Mouse (Mus musculus) v-Abl transformed pro-B cells (cell line): ENCODE data around the gene Senp1.

Experiments
- in situ Hi-C, 2 experiments: fragments of 400-800 bp; cut with MboI; formaldehyde crosslinking; loops; one replicate each; pipeline ENCODE4 v1.15.1; 2025; ENCODE audit not compliant: unreplicated experiment in 2 of 2

The Senp1 gene

DNA sequence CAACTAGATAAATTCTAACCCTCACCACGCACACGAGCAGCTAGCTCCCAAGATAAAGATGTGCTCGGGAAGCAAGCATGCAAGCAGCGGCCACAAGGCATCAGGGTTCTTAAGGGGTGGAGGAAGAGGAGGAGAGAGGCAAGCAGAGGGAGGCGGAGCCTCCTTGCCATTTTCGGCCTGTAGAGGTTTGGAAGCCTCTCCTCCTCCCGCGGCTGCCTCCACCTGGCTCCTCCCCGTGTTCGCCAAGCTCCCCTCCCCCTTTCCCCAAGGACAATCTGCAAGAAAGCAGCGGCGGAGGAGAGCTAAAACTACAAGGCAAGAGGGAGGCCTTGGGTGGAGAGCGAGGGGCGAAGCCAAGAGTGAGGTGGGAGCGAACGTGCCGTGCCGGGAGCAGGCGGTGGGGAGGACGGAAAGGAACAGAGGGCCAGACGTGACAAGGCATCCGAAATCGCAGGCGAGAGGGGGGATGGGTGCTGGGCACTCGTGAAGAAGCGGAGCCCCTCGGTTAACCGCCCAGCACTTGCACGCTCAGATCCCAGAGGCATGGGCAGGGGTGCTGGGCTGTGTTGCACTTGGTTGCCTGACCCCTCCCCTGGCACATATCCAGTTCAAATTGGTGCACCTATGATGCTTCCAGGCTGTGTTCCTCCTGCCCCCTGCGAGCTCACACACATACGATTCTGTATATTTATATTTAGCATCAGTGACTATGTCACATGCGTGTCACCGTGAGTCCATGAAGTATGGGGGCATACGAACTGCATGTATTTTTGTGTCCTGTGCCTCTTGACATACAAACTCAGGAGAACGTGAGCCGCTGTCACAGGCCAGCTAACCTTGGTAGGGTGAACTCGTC lies 15.0 kb upstream of the Senp1 start:
- in situ Hi-C loops, result no loop called here

- in situ Hi-C loops, result no loop called here
Measured at GRCm38 (mm10) chr15:98107703-98108296, 14.3 kb upstream of the Senp1 start.

GRCm38 (mm10) chr15:98107230-98107629 lies 13.7 kb upstream of the Senp1 start:
- in situ Hi-C loops, result no loop called here

DNA sequence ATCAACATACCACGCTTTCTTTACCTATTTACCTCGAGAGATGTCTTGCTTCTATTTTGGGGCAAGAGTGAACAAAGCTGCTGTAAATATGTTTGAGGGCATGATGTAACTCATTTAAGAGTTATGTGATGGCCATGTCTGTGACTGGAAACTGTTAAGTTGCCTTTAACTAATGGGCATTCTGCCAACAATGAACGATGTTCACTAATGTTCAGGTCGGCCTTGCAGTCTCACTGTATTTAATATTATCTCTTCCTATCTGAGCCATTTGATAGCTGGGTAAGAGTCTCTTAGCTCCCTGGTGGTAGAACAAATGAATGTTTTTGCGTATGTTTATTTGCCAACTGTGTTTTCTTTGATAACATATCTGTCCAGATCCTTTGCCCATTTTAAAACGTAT lies 13.0 kb upstream of the Senp1 start:
- in situ Hi-C loops, result no loop called here

- in situ Hi-C loops, result no loop called here
Measured at GRCm38 (mm10) chr15:98102401-98102800, 8.9 kb upstream of the Senp1 start.

- in situ Hi-C loops, result loop anchor here in 1 of 2 experiments (10.0 kb wide), 2 partner anchors 386 to 416 kb away; partner anchors contain the start of gene Lalba
Measured at GRCm38 (mm10) chr15:98098519-98098918, 5.0 kb upstream of the Senp1 start.

DNA sequence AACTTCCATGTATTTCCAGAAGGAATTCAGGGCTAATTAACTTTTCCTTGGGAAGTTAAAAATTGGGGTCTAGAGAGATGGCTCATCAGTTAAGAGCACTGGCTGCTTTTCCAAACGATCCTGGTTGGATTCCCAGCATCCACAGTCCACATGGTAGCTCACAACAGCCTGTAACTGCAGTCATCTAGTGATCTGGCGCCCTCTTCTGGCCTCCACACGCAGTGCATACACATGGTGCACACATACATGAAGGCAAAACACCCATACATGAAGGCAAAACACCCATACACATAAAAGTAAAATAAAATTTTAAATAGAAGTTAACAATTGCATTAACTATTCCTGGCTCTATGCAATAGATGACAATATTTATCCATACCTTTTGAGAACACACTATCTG lies 3.4 kb upstream of the Senp1 start:
- in situ Hi-C loops, result loop anchor here in 1 of 2 experiments (10.0 kb wide), 2 partner anchors 388 to 418 kb away; partner anchors contain the start of gene Lalba

GRCm38 (mm10) chr15:98094905-98095304 lies 1.4 kb upstream of the Senp1 start:
- in situ Hi-C loops, result loop anchor here in 1 of 2 experiments (10.0 kb wide), 2 partner anchors 390 to 420 kb away; partner anchors contain the start of gene Lalba

GRCm38 (mm10) chr15:98092372-98093120 lies 998 bp downstream of the Senp1 start, which contains the start of gene Pfkm:
Pfkm (plus strand) TSS chr15:98092589.
- in situ Hi-C loops, result loop anchor here in 1 of 2 experiments (10.0 kb wide), 2 partner anchors 392 to 422 kb away; partner anchors contain the start of gene Lalba

DNA sequence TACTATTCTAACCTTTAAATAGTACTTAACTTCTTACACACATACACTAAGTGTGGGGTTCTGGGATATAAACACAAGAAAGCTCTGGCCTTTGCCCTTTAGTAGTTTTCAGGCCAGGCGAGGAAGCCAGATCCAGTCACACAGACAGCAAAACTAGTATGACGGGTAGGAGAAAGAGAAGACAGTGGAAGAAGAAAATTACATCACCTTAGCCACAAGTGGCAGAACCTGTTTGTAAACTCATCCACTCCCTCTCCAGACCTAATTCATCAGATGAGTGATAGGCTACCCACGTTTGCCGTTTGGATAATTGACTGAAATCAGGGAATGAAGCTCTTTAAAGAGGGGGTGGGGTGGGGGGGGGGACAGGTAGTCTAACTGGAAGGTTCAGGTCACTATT lies 1.7 kb downstream of the Senp1 start:
- in situ Hi-C loops, result loop anchor here in 1 of 2 experiments (10.0 kb wide), 2 partner anchors 393 to 423 kb away; partner anchors contain the start of gene Lalba

DNA sequence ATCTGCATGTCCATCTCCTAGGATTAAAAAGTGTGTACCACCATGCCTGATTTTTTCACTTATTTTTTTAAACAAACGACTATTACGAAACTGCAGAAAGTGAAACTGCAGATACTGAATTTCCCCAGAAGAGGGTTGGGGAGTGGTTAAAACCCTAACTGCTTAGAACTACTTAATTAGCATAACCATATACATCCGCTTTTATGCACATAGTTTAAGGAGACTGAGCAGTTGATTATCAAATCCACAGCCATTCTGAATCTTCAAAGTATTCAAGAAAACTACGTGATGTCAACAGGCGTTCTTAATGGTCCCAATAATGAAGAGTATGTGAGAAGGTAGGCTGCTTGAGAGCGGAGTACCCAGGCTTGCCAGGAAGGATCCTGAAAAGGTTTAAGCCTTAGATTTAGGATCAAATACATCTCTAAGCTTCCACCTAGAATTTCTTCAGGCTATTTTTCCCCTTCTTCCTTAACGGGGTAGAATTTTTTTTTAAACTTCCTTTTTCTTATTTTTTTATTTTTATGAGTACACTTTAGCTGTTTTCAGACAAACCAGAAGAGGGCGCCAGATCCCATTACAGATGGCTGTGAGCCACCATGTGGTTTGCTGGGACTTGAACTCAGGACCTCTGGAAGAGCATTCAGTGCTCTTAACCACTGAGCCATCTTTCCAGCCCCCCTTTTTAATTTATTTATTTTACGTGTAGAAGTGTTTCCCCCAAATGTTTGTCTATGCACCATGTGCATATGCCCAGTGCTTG lies 3.9 kb downstream of the Senp1 start:
- in situ Hi-C loops, result loop anchor here (5.0 to 10.0 kb wide), 4 partner anchors 63 to 425 kb away; partner anchors contain the start of gene Lalba (in 1 of the 2)

DNA sequence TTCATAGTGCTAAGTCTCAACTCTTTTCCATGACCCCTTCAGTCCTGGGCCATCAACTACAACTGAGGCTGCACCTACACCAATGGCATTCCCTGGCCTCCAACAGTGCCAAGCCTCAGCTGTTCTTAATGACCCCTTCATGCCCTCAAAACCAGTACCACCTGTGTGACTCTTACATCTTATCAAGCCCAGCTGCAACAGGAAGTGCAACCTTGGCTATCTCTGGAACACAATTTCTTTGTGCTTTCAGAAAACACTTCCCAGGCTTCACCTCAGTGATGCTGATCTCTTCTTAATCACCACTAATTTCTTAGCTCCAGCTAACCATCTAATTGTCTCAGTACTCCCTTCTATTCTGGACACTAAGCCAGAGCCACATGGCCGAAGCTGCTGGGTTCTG lies 4.7 kb downstream of the Senp1 start:
- in situ Hi-C loops, result loop anchor here (5.0 to 10.0 kb wide), 2 partner anchors 63 to 416 kb away; no protein-coding TSS in a partner anchor

GRCm38 (mm10) chr15:98076901-98077300 lies 16.6 kb downstream of the Senp1 start:
- in situ Hi-C loops, result no loop called here

DNA sequence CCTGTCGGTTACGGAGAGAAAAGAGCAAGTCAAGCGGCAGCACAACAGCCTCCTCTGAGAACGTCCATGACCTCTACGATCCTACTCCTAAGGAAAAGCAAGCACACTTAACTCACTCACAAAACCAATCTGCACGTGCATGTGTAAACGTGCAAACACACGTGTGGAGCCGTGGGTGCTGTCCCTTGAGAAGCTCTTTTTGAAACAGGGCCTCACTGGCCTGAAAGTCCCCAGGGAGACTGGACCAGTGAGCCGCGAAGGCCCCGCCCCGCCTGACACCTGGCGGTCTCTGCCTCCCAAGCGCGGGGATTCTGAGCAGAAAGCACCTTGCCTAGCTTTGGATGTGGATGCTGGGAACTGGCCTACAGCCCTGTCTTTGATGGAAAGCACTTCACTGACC lies 18.5 kb downstream of the Senp1 start:
- in situ Hi-C loops, result no loop called here

GRCm38 (mm10) chr15:98074521-98074920 lies 19.0 kb downstream of the Senp1 start:
- in situ Hi-C loops, result no loop called here

DNA sequence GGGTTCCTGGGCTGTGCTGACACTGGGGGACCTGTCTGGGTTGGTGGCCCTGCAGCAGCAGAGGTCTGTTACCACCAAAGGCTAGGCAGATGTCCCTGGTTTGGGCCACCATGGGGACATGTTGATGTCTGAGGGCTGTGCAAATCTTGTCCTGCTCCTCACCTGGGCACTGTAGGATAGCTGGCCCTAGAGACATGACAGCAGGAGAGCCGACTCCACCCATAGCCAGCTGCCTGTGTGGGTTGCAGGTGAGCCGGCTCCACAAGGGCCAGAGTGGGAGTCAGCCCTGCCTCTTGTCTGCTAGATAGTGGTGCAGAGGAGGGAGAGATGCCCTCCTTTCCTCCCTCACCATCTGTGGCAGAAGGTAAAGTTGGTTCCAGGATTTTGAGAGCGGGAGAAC lies 23.2 kb downstream of the Senp1 start:
- in situ Hi-C loops, result no loop called here

GRCm38 (mm10) chr15:98069566-98070245 lies 23.8 kb downstream of the Senp1 start:
- in situ Hi-C loops, result loop anchor here in 1 of 2 experiments (10.0 kb wide), 1 partner anchor 205 kb away; no protein-coding TSS in a partner anchor

DNA sequence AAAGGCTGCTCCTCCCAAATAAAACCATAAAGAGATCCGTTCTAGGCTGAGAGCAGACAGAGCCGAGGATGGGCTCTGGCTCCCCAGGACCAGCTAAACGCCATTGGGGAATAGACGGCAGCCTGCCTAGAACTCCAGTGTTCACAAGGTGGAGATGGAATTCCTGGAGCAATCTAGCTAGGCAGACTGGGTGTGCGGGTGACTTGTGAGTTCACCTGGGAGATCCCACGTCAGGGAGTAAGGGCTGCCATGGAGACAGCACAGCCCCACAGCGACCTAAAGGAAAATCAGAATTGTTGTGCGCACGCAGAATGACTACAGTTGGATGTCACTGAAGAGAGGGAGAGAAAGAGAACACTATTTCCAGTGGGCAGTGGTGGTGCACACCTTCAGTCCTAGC lies 25.0 kb downstream of the Senp1 start:
- in situ Hi-C loops, result loop anchor here in 1 of 2 experiments (10.0 kb wide), 1 partner anchor 204 kb away; no protein-coding TSS in a partner anchor

- in situ Hi-C loops, result loop anchor here in 1 of 2 experiments (10.0 kb wide), 1 partner anchor 203 kb away; no protein-coding TSS in a partner anchor
Measured at GRCm38 (mm10) chr15:98067492-98067891, 26.1 kb downstream of the Senp1 start.
